Mouse (Mus musculus) embryonic fibroblast, embryonic 13.5 days (primary cell): Measurements from ENCODE around the gene Ank. TPM values are rescaled to one million over a fixed set of nuclear protein-coding genes. Genes with fewer than 3 reads are reported as not detected.

Experiments
- H3K27ac ChIP-seq: 2 replicates; pipeline ENCODE4 v1.5.1; 2012; ENCODE audit warnings: low read length, control low read depth, inconsistent platforms; ENCODE audit not compliant: insufficient read depth
- H3K4me1 ChIP-seq: 2 replicates; pipeline ENCODE4 v1.6.1; 2011; ENCODE audit warnings: low read length; ENCODE audit not compliant: control insufficient read depth, insufficient read depth
- H3K4me3 ChIP-seq: 2 replicates; pipeline ENCODE4 v1.5.1; 2011; ENCODE audit warnings: mild to moderate bottlenecking, control low read depth, low read length; ENCODE audit not compliant: insufficient read depth
- CTCF ChIP-seq: IDR thresholded peaks from 2 replicates; pipeline ENCODE4 v1.5.1; 2011; ENCODE audit warnings: mild to moderate bottlenecking, control low read depth, low read length, moderate library complexity, borderline replicate concordance; ENCODE audit not compliant: insufficient read depth
- POLR2A ChIP-seq: IDR thresholded peaks from 2 replicates; pipeline ENCODE4 v1.6.1; 2011; ENCODE audit warnings: low read depth, mild to moderate bottlenecking, control low read depth, low read length, moderate library complexity
- polyA plus RNA-seq: library from polyadenylated mRNA; stranded (reverse); fragments of >200 nt; gene quantifications from 2 replicates; pipeline ENCODE4 v1.2.4, GENCODE M21; 2011; ENCODE audit warnings: low read depth; ENCODE audit not compliant: missing spikeins, insufficient read length

Gene Ank
- polyA plus RNA-seq, 1 experiment = 30.3 TPM

- H3K27ac ChIP-seq = no peak overlapping the region
- H3K4me3 ChIP-seq = no peak overlapping the region
- TF ChIP-seq POLR2A (no peak), CTCF (no peak)
- H3K4me1 ChIP-seq = peaks cover under 1% of the 10 kb centered on the region; the same call in 1 of the 2 replicates
These were observed 97.9 kb downstream of the Ank start for GRCm38 (mm10) chr15:27564106-27565100.

GRCm38 (mm10) chr15:27565626-27566185 is 99.2 kb downstream of the Ank start:
- TF ChIP-seq POLR2A (no peak), CTCF (no peak)
- no peak overlapping the region for H3K4me3 ChIP-seq
- H3K4me1 ChIP-seq = peaks cover 3% of the 10 kb centered on the region; the same call in 1 of the 2 replicates
- H3K27ac ChIP-seq = no peak overlapping the region

GRCm38 (mm10) chr15:27567356-27567755 is 100.9 kb downstream of the Ank start:
- Histone ChIP-seq H3K27ac (no peak overlapping the region), H3K4me3 (no peak overlapping the region), H3K4me1 (peaks cover 3% of the 10 kb centered on the region; the same call in 1 of the 2 replicates)
- TF ChIP-seq CTCF = no peak
- no peak for TF ChIP-seq POLR2A

GRCm38 (mm10) chr15:27568371-27568770 is 101.9 kb downstream of the Ank start:
- H3K4me1 ChIP-seq = peaks cover 3% of the 10 kb centered on the region; the same call in 1 of the 2 replicates

DNA sequence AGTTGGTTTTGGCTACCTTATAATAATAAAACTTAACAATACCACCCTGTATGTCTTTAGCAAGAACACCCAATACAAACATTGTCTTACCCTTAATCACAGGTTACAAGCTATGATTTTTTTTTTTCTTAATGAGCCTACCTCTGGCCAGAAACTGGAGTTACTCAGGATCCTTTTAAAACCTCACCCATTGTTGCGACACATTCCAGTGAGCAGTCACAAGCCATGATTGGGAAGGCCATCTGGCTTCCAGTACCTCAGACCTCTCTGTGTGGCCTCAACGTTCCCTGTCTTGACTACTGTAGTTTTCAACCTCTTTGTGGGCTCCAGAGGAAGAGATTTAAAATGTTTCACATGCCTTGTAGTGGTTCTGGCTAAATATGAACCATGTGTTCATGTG is 103.4 kb downstream of the Ank start:
- TF ChIP-seq POLR2A (no peak), CTCF (no peak)
- no peak overlapping the region for H3K27ac ChIP-seq
- H3K4me3 ChIP-seq = no peak overlapping the region
- peaks cover 3% of the 10 kb centered on the region; the same call in 1 of the 2 replicates for H3K4me1 ChIP-seq

More at GRCm38 (mm10) chr15:27568371-27568770, 101.9 kb downstream of the Ank start:
- no peak for TF ChIP-seq POLR2A
- TF ChIP-seq CTCF = no peak
- no peak overlapping the region for H3K4me3 ChIP-seq
- no peak overlapping the region for H3K27ac ChIP-seq

DNA sequence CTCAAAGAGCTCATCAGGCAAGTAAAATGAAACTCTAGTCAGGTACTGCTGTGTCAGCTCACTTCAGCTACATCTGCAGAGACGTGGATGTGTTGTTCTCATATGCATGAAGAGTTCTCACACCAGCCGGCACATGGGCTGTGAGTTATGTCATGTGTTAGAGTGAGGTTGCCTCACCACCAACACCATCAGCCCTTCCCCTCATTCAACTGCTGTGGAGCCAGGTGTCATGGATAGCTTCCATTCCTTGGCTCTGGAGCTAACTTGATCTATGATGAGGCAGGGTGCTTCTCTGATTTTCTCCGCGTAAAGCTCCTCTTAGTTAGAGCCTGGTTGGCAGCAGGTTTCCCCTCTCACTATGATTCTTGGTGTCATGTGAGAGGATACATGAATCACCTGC is 103.9 kb downstream of the Ank start:
- Histone ChIP-seq H3K27ac (no peak overlapping the region), H3K4me1 (peaks cover 3% of the 10 kb centered on the region; the same call in 1 of the 2 replicates), H3K4me3 (no peak overlapping the region)
- TF ChIP-seq CTCF (no peak), POLR2A (no peak)

DNA sequence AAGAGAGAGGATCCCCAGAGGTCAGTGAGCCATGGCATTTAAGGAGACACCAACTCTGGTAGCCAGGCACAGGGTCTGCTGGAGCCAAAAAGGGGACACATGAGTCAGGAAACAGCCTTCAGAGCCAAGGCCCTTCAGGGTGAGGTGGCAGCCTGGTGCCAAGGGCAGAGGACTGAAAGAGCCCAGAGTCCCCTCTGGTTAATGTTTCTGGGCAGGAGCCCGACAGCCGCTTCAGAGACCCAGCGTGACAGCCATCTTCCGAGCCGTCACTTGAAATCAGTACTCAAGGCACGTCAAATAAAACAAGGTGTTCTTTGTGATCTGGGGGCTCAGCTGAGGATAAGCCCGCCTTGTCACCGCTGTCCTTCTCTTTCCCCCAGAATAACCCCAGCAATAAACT is 104.7 kb downstream of the Ank start:
- peaks cover 3% of the 10 kb centered on the region; the same call in 1 of the 2 replicates for H3K4me1 ChIP-seq
- TF ChIP-seq POLR2A (no peak), CTCF (no peak)

DNA sequence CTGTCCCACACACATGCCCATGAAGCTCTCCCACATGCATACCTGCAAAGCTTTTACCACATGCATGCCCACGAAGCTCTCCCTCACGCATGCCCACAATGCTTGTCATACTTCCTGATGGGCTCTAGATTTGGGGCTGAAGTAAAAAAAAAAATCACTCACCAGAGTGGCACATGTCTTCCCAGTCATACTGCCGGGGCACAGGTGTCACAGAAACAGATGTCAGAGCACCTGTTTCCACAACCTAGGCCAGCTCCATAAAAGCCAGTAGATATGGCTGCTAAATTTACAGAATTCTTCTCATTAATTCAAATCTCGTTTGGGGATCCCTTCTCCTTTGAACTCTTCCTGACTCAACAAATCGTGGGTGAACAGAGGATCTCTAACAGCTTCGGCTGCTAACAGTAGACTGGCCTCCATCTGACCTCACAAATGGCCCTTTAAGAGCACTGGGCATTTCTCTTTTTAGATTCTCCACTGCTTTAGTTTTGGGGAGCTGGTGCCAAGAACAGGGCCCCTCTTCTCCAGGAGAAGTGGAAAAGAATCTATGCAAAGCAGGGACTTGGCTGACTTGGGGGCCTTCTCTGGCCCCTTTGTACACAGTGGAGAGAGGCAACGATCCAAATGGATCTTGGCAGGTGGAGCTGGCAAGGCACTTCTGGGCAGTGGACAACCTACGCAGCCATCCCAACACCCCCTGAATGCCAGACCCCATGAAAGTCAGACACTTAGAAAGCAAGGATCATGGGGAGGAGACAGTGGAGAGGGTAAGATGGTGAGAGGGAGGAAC is 108.7 kb downstream of the Ank start:
- no peak for TF ChIP-seq POLR2A
- TF ChIP-seq CTCF = no peak
- H3K4me1 ChIP-seq = no peaks in the 10 kb centered on the region; the same call in 1 of the 2 replicates
- no peak overlapping the region for H3K27ac ChIP-seq

More for the DNA sequence above, 104.7 kb downstream of the Ank start:
- H3K27ac ChIP-seq = no peak overlapping the region
- no peak overlapping the region for H3K4me3 ChIP-seq

DNA sequence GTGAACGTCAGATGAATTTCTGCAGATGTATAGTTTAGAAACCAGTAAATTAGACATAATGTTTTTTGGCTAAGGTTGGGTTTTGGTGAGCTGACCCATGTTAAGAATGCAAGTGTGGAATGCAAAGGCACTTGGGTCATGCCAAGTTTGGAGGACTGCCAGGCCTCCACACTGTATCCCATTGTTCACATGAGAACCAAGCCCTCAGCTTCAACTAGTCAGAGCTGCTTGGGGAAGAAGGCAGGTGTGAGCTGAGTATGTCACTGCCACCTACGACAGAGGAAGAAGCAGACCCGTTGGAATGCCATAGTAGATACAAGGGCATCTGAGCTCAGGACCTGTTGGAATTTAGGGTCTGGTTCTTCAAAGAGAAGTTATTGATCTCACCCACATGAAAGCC is 109.5 kb downstream of the Ank start:
- TF ChIP-seq CTCF = no peak
- no peak for TF ChIP-seq POLR2A
- Histone ChIP-seq H3K4me1 (no peaks in the 10 kb centered on the region; the same call in 1 of the 2 replicates), H3K27ac (no peak overlapping the region), H3K4me3 (no peak overlapping the region)

More for the DNA sequence above, 108.7 kb downstream of the Ank start:
- H3K4me3 ChIP-seq = no peak overlapping the region
